Mouse (Mus musculus) inflammation-experienced regulatory T-cells (primary cell): ENCODE data around the gene Rps7. TPM values are rescaled to one million over a fixed set of nuclear protein-coding genes. Genes with fewer than 3 reads are reported as not detected.

Source experiments
- polyA plus RNA-seq, 2 experiments: library from polyadenylated mRNA; unstranded; fragments of 100-300 nt; shearing (Covaris generic); gene quantifications; one replicate each; pipeline ENCODE4 v1.2.1; 2017

The Rps7 gene
- polyA plus RNA-seq = 100 to 1,000 TPM; 715 to 896 TPM

GRCm38 (mm10) chr12:28635535-28636476, at the start of gene Rps7:
Rps7 (minus strand) TSS chr12:28635953.

DNA sequence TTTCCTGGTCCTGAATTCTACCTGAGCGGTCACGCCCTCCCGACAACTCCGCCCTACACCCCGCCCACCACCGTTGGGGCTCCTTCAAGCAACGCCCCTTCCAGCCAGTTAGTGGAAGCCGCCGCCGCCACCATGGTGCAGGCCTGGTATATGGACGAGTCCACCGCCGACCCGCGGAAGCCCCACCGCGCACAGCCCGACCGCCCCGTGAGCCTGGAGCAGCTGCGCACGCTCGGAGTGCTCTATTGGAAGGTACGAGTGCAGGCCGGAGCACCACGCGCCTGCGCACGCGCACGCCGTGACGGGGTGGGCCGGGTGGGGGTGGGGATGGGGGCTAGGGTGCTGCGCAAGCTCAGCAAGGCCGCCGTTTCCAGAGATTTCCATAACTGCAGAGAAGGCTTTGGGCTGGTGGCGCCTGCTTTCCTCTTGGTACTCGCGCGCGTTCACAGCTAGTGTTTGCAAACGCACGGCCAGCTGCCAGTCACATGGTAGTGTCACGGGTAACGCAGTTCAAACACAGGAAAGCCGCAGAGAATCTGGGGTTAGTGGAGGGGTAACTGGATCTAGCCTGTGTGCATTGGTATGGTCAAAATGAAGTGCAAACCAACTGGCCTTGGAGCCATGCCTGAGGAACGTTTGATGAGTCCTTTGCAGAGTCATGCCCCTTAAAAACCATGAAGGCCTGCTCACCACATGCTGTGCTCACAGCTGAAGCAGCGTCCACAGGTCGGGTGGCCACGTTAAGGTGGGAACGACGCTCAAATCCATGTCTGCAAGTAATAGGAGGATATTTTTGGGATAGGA, 39.6 kb upstream of the Rps7 start, which contains the start of gene Adi1:
Adi1 (plus strand) TSS at position 111 of the 804 bp plus-strand sequence.

GRCm38 (mm10) chr12:28649141-28650110, 13.7 kb upstream of the Rps7 start, which contains the start of gene Rnaseh1:
Rnaseh1 (plus strand) TSS chr12:28649602.

GRCm38 (mm10) chr12:28623195-28623594, 12.6 kb downstream of the Rps7 start, which contains the start of gene Colec11:
Colec11 (minus strand) TSS chr12:28623377.

DNA sequence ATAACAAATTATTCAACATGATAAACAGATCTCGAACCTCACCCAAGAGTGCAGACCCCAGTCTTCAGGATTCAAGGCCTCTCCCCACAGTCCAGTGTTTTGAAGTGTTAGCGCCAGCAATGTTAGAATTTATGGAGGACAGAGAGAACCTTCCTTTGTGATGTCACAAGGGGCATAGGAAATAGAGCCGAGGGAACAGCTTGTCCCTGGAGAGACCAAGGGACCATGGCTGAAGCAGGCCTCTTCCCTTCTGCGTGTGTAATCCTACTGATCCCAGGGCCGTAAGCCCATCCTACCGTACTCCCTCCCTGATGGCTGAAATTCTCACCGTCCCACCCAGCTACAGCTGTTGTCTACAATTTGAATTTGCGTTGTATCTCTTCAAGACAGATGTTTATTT, 53.3 kb downstream of the Rps7 start, which contains the start of gene Allc:
Allc (minus strand) TSS at position 101 of the 400 bp plus-strand sequence.

Other genes with a start within 250 kb of the Rps7 start
- under 1 TPM in 1 of 2 experiments, not detected in 1; 0.11 TPM for gene Dcdc2c, start 83.6 kb downstream of the Rps7 start, polyA plus RNA-seq
- gene Allc, start 53.4 kb downstream of the Rps7 start, polyA plus RNA-seq = under 1 TPM in 1 of 2 experiments, not detected in 1; 0.54 TPM
- not detected for gene Colec11, start 12.6 kb downstream of the Rps7 start, polyA plus RNA-seq
- 10 to 100 TPM; 37.1 to 37.2 TPM for gene Rnaseh1, start 13.6 kb upstream of the Rps7 start, polyA plus RNA-seq
- gene Adi1, start 39.3 kb upstream of the Rps7 start, polyA plus RNA-seq = 10 to 100 TPM; 68.4 to 78.1 TPM
- 10 to 100 TPM; 67.4 to 68.6 TPM for gene Trappc12, start 114.5 kb upstream of the Rps7 start, polyA plus RNA-seq
- 10 to 100 TPM; 41.1 to 49.3 TPM for gene Eipr1, start 115.8 kb upstream of the Rps7 start, polyA plus RNA-seq